Mouse (Mus musculus): Measurements from ENCODE around the gene Xcr1.

Gene Xcr1

GRCm38 (mm10) chr9:123861929-123862328, at the start of gene Xcr1:
Gene Xcr1, minus strand, starts transcription at chr9:123862029.
- DNase-seq, result no peak

- DNase-seq, result no peak
These were observed 10.2 kb upstream of the Xcr1 start for GRCm38 (mm10) chr9:123872049-123872448.

GRCm38 (mm10) chr9:123869167-123869784, 7.4 kb upstream of the Xcr1 start:
- DNase-seq, result no peak

- no peak for DNase-seq
These were observed 1.8 kb upstream of the Xcr1 start for GRCm38 (mm10) chr9:123863641-123864040.

GRCm38 (mm10) chr9:123862895-123863616, 1.2 kb upstream of the Xcr1 start:
- no peak for DNase-seq

GRCm38 (mm10) chr9:123856836-123857235, 5.0 kb downstream of the Xcr1 start:
- no peak for DNase-seq

GRCm38 (mm10) chr9:123852449-123853390, 9.1 kb downstream of the Xcr1 start:
- peak; percentile 14 to 28 for DNase-seq

GRCm38 (mm10) chr9:123851713-123852448, 9.9 kb downstream of the Xcr1 start, which contains the start of gene Fyco1:
Gene Fyco1, minus strand, starts transcription at chr9:123851899.
- peak; percentile 93 to 94 for DNase-seq

- peak; percentile 43 to 49 for DNase-seq
These were observed 10.6 kb downstream of the Xcr1 start for GRCm38 (mm10) chr9:123851062-123851712.

GRCm38 (mm10) chr9:123850705-123851061, 11.1 kb downstream of the Xcr1 start:
- DNase-seq, result peak; percentile 10 to 14

- peak; percentile 22 to 27 for DNase-seq
These were observed 11.7 kb downstream of the Xcr1 start for GRCm38 (mm10) chr9:123849976-123850695.

GRCm38 (mm10) chr9:123846490-123846889, 15.3 kb downstream of the Xcr1 start:
- no peak for DNase-seq

GRCm38 (mm10) chr9:123845120-123845519, 16.7 kb downstream of the Xcr1 start:
- DNase-seq, result no peak

- no peak for DNase-seq
These were observed 17.4 kb downstream of the Xcr1 start for GRCm38 (mm10) chr9:123844468-123844867.

- no peak for DNase-seq
These were observed 21.6 kb downstream of the Xcr1 start for GRCm38 (mm10) chr9:123840243-123840642.

GRCm38 (mm10) chr9:123835851-123836250, 26.0 kb downstream of the Xcr1 start:
- no peak for DNase-seq

- peak; percentile 27 to 43 for DNase-seq
These were observed 32.9 kb downstream of the Xcr1 start for GRCm38 (mm10) chr9:123828916-123829315.

- no peak for DNase-seq
These were observed 35.2 kb downstream of the Xcr1 start for GRCm38 (mm10) chr9:123826631-123827030.

- DNase-seq, result no peak
These were observed 43.2 kb downstream of the Xcr1 start for GRCm38 (mm10) chr9:123818601-123819000.

GRCm38 (mm10) chr9:123815996-123816395, 45.8 kb downstream of the Xcr1 start:
- DNase-seq, result no peak

GRCm38 (mm10) chr9:123815444-123815843, 46.4 kb downstream of the Xcr1 start:
- DNase-seq, result no peak
